Mouse (Mus musculus) heart, embryonic 14.5 days (tissue): ENCODE data around the gene Umad1. TPM values are rescaled to one million over a fixed set of nuclear protein-coding genes. Genes with fewer than 3 reads are reported as not detected.
A peak's percentile ranks its signal among the peaks of the same experiment; 100 is the strongest.

Experiments used
- ATAC-seq: fragments of 200-750 bp; cut with Nextera tagmentation; 2 replicates; pipeline ENCODE4 v1.8.0; 2017; ENCODE audit warnings: low read depth, moderate TSS enrichment; ENCODE audit not compliant: insufficient number of reproducible peaks, insufficient read depth, low FRiP score
- H3K27ac ChIP-seq, 2 experiments: fragments of 200-500 bp in 1 of 2; fragments of 300-500 bp in 1 of 2; sonication (generic) in 1 of 2; replicated peaks in 1 of 2; 2 replicates each; pipeline ENCODE4 v1.5.1; 2012 to 2014; ENCODE audit warnings: low read depth in 2 of 2, low read length in 2 of 2, control low read depth in 1 of 2, mild to moderate bottlenecking in 1 of 2, mixed read lengths in 1 of 2; ENCODE audit not compliant: control insufficient read depth in 1 of 2, insufficient read depth in 1 of 2
- H3K27me3 ChIP-seq: fragments of 300-500 bp; sonication (generic); 2 replicates; pipeline ENCODE4 v1.6.1; 2014; ENCODE audit warnings: mild to moderate bottlenecking, low read length, control low read depth; ENCODE audit not compliant: control insufficient read depth, insufficient read depth
- H3K36me3 ChIP-seq: fragments of 300-500 bp; sonication (generic); 2 replicates; pipeline ENCODE4 v1.6.1; 2014; ENCODE audit warnings: mild to moderate bottlenecking, control low read depth, low read length, mixed read lengths; ENCODE audit not compliant: control insufficient read depth, insufficient read depth
- H3K4me1 ChIP-seq, 2 experiments: fragments of 200-500 bp in 1 of 2; fragments of 300-500 bp in 1 of 2; sonication (generic) in 1 of 2; 2 replicates each; pipeline ENCODE4 v1.6.1; 2012 to 2014; ENCODE audit warnings: low read length in 2 of 2, control low read depth in 1 of 2, mixed read lengths in 1 of 2; ENCODE audit not compliant: control insufficient read depth in 2 of 2, insufficient read depth in 2 of 2
- H3K4me2 ChIP-seq: fragments of 300-500 bp; sonication (generic); 2 replicates; pipeline ENCODE4 v1.6.1; 2014; ENCODE audit warnings: mild to moderate bottlenecking, low read length
- H3K4me3 ChIP-seq, 2 experiments: fragments of 200-500 bp in 1 of 2; fragments of 300-500 bp in 1 of 2; sonication (generic) in 1 of 2; 2 replicates each; pipeline ENCODE4 v1.5.1; 2012 to 2014; ENCODE audit warnings: low read length in 2 of 2, mild to moderate bottlenecking in 2 of 2, control low read depth in 1 of 2, low read depth in 1 of 2, moderate library complexity in 1 of 2; ENCODE audit not compliant: control insufficient read depth in 1 of 2, insufficient read depth in 1 of 2
- H3K9ac ChIP-seq: fragments of 300-500 bp; sonication (generic); 2 replicates; pipeline ENCODE4 v1.6.1; 2014; ENCODE audit warnings: mild to moderate bottlenecking, low read length
- H3K9me3 ChIP-seq: fragments of 300-500 bp; sonication (generic); 2 replicates; pipeline ENCODE4 v1.6.1; 2016; ENCODE audit warnings: low read length, control low read depth; ENCODE audit not compliant: control insufficient read depth
- WGBS: fragments of 180-500 bp; shearing (Covaris S2); extraction: QIAGEN DNeasy Blood & Tissue Kit; methylation state at CpG from one replicate; pipeline ENCODE4 v1.1.7; 2014; 5-methylcytosine and 5-hydroxymethylcytosine counted together
- polyA plus RNA-seq: library from polyadenylated mRNA; unstranded; fragments of >200 nt; fragmentation: Nextera tagmentation; extraction: Ambion mirVana; gene quantifications from 2 replicates; pipeline ENCODE4 v1.2.1, GENCODE M21; 2014

The Umad1 gene
- polyA plus RNA-seq, 1 experiment from 2014 or later: 26.3 TPM

GRCm38 (mm10) chr6:8405844-8406243 is 146.8 kb downstream of the Umad1 start:
- WGBS: 89% methylated on average over 5 of the region's 5 CpGs
- H3K4me2 ChIP-seq: no peak overlapping the region
- no peaks in the 10 kb centered on the region for H3K9me3 ChIP-seq
- peaks cover 3 to 16% of the 10 kb centered on the region in 2 experiments for H3K4me1 ChIP-seq
- H3K36me3 ChIP-seq: 0 out of 2 replicates have a peak, but pooled peaks cover 3% of the 10 kb centered on the region
- no peak overlapping the region for H3K9ac ChIP-seq
- no peak overlapping the region for H3K27ac ChIP-seq
- no peak overlapping the region for H3K4me3 ChIP-seq
- ATAC-seq: no peak
- no peaks in the 10 kb centered on the region for H3K27me3 ChIP-seq

- WGBS: 67% methylated on average over 2 of the region's 2 CpGs
- H3K27me3 ChIP-seq: no peaks in the 10 kb centered on the region
- no peak overlapping the region for H3K4me2 ChIP-seq
- no peak overlapping the region for H3K27ac ChIP-seq
- H3K9me3 ChIP-seq: no peaks in the 10 kb centered on the region
- no peak overlapping the region for H3K4me3 ChIP-seq
- no peak overlapping the region for H3K9ac ChIP-seq
- peaks cover 3 to 16% of the 10 kb centered on the region in 2 experiments for H3K4me1 ChIP-seq
- ATAC-seq: no peak
- H3K36me3 ChIP-seq: no peaks in the 10 kb centered on the region
Observed at GRCm38 (mm10) chr6:8408332-8408731, 149.2 kb downstream of the Umad1 start.

- peak overlapping the region; percentile 22 for H3K4me2 ChIP-seq
- no peak overlapping the region for H3K9ac ChIP-seq
- no peak overlapping the region for H3K4me3 ChIP-seq
- no peaks in the 10 kb centered on the region for H3K36me3 ChIP-seq
- H3K27ac ChIP-seq: peak overlapping the region in 1 of 2 experiments; percentile 55; a peak in 1 of 4 replicates
- peaks cover 3 to 16% of the 10 kb centered on the region in 2 experiments for H3K4me1 ChIP-seq
- WGBS: 26% methylated on average over 4 of the region's 4 CpGs
- H3K27me3 ChIP-seq: no peaks in the 10 kb centered on the region
- no peaks in the 10 kb centered on the region for H3K9me3 ChIP-seq
- peak; percentile 92 for ATAC-seq
Observed at GRCm38 (mm10) chr6:8409865-8410264, 150.8 kb downstream of the Umad1 start.

- no peak for ATAC-seq
- H3K36me3 ChIP-seq: no peaks in the 10 kb centered on the region
- no peak overlapping the region for H3K4me3 ChIP-seq
- no peak overlapping the region for H3K9ac ChIP-seq
- no peaks in the 10 kb centered on the region for H3K9me3 ChIP-seq
- WGBS: 78% methylated on average over 10 of the region's 10 CpGs
- H3K4me2 ChIP-seq: no peak overlapping the region
- peaks cover 3 to 16% of the 10 kb centered on the region in 2 experiments for H3K4me1 ChIP-seq
- no peaks in the 10 kb centered on the region for H3K27me3 ChIP-seq
- H3K27ac ChIP-seq: no peak overlapping the region
Observed at GRCm38 (mm10) chr6:8412845-8413598, 153.9 kb downstream of the Umad1 start.

GRCm38 (mm10) chr6:8414020-8414419 is 154.9 kb downstream of the Umad1 start:
- H3K4me3 ChIP-seq: no peak overlapping the region
- H3K27ac ChIP-seq: no peak overlapping the region
- no peaks in the 10 kb centered on the region for H3K36me3 ChIP-seq
- peaks cover 3 to 16% of the 10 kb centered on the region in 2 experiments for H3K4me1 ChIP-seq
- H3K27me3 ChIP-seq: no peaks in the 10 kb centered on the region
- whole genome bisulfite sequencing: 55% methylated on average over 9 of the region's 9 CpGs
- no peak for ATAC-seq
- H3K9ac ChIP-seq: no peak overlapping the region
- no peaks in the 10 kb centered on the region for H3K9me3 ChIP-seq
- H3K4me2 ChIP-seq: no peak overlapping the region

- WGBS: 94% methylated on average over 5 of the region's 5 CpGs
- H3K4me3 ChIP-seq: no peak overlapping the region
- no peak for ATAC-seq
- no peaks in the 10 kb centered on the region for H3K9me3 ChIP-seq
- H3K9ac ChIP-seq: no peak overlapping the region
- H3K27ac ChIP-seq: no peak overlapping the region
- no peaks in the 10 kb centered on the region for H3K36me3 ChIP-seq
- H3K4me2 ChIP-seq: no peak overlapping the region
- peaks cover 3 to 5% of the 10 kb centered on the region in 2 experiments; a peak in 3 of 4 replicates for H3K4me1 ChIP-seq
- no peaks in the 10 kb centered on the region for H3K27me3 ChIP-seq
Observed at GRCm38 (mm10) chr6:8415823-8416222, 156.7 kb downstream of the Umad1 start.

- Histone ChIP-seq H3K4me1 (peaks cover 11 to 15% of the 10 kb centered on the region in 2 experiments), H3K9ac (no peak overlapping the region), H3K9me3 (no peaks in the 10 kb centered on the region), H3K27me3 (no peaks in the 10 kb centered on the region), H3K27ac (no peak overlapping the region), H3K4me3 (no peak overlapping the region), H3K36me3 (no peaks in the 10 kb centered on the region), H3K4me2 (no peak overlapping the region)
- 83% methylated on average over 8 of the region's 8 CpGs for WGBS
- ATAC-seq: no peak
Observed at GRCm38 (mm10) chr6:8416802-8417569, 157.9 kb downstream of the Umad1 start.
